Mouse (Mus musculus) layer of hippocampus, adult 9-11 months (tissue): Measurements from ENCODE around the gene Tgif2.
"Not testable (repeated sequence)": the region's sequence is repeated elsewhere in the genome, so short reads cannot be mapped to it uniquely, and the experiment has no call there.

ENCODE experiments used
- DNase-seq: peaks from one replicate; pipeline ENCODE4 v3.0.0; 2022

The Tgif2 gene

DNA sequence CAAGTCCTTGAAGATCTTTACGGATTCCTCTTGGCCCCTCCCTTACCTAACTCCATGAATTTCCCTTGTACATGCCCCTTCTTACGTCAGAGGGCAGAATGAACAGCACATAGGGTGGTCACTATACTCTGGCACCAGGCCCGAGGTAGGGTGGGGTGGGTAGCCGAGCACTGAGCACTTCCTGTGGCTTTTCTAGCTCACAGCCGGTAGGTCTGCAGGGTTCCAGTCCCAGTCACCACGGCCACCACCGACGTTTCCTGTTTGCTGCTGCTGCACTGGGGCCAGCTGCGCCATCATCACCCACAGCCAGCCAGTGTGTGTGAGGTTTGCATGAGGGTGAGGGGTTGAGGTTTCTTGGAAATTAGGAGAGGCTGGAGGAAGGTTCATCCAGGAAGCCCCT, 37.9 kb downstream of the Tgif2 start:
- no peak for DNase-seq

DNA sequence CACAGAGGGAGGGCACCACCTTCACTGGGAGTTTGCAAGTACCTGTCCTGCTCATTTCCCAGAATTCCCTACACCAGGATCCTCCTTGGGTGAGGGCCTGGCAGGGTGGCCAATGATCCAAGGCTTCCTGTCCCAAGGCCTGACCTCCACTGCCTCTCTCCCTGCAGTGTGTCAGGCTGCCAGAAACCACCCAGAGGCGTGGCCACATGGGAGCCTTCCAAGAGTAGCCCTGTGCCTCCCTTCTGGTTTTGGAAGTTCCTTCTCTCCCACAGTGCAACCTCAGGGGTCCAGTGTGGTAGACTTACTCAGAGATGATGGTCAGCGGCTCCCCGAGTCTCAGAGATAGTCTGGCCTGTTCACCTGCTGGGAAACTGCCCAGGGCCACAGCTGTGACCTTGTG, 39.7 kb downstream of the Tgif2 start:
- no peak for DNase-seq

DNA sequence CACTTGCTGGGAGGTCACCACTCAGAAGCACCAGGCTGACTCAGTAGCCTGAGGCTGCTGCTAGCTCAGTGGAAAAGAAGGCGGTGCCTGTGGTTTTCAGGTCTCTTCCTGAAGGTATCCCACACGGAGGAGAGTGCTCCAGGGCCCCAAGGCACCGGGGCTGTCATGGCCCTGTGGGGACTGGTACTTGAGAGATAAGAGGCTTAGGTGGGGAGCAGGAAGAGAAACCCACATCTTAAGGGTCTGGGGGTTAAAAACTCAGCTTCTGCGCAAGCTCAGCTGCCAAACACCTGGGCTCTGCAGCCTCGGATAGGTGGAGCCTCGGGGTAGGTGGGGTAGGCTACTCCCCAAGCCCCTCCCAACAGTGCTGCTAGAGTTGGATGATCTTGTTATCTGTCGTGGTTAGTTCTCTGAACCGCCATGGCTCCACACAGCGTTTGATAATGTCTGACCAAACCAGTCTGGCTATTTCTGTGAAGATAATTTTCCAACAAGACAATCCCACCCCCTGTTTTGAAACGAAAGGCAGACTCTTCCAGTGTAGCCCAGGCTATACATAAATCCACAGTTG, 42.7 kb downstream of the Tgif2 start:
- DNase-seq, result no peak

DNA sequence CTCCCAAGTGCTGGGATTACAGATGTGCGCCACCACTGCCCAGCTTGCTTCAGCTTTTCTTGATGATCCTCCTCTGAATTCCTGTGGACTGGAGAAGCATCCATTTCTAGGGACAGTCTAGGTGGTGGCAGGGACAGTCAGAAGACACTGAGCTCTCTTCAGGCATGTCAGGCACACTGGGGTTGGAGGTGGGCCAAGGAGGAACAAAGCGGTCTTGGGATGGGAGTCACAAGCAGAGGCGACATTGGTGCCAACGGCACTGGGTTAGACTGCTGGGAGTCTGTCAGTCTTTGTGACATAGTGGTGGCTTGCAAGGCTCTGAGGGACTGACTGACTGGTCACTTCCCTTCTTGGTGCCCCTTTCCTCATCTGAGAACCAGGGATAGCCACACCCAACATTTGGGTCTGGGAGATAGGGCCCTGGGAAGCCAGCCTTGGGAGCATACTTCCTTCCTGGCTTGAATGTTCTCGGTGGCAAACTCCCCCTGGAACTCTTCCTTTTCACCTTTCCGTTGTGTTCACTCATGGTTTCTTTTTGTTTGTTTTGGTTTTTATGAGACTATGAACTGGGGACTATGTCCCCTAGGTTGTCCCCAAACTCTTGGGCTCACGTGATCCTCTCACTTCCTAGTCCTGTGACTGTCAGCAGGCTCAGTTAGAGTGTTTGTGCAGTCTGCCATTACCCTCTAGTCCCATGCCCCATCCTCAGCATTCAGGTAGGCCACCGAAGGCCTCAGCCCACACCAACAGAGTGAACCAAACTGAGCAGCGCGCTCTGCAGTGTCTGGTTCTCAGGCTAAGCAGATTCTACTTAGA, 44.8 kb downstream of the Tgif2 start:
- no peak for DNase-seq

DNA sequence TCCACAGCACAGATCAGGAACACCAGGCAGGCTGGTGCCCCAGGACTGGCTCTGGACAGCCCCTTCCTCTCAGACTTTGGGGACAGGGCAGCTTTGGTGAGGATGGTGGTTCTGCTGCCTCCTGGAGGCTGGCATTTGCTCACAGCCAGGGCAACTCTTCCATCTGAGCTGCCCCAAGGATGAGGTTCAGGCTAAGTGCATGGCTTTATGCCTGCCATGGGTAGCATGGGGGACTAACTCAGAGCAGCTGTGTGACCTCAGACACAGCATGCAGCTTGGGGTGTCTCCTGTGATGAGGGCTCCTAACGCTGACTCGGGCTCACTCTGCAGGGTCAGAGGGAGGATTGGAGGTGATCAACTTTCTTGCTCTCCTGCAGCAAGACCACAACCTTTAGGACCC, 45.9 kb downstream of the Tgif2 start:
- not testable (repeated sequence) for DNase-seq

DNA sequence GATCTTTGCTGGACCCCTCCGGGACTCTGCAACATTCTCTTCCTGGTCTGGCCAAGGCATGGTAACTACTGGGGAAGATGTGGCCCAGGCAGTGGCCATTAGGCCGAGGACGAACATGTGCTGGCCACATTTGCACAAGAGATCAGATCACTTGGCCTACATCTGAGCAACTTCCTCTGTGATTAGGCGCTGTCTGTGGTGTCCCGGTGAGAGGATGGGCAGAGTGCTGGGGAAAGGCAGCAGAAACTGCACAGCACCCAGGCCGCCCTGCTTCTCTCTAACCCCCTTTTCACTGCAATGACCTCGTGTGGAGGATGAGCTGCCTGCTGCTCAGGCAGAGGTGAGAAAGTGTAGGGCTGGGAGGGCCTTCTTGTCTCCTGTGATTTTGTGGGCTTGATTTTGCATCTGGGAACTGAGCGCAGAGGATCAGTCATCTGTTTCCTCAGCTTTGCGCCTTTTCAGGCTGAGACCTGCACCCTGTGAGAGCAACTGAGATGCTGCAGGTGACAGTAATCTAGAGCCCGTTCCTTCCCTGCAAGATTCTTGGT, 46.4 kb downstream of the Tgif2 start:
- DNase-seq, result no peak

DNA sequence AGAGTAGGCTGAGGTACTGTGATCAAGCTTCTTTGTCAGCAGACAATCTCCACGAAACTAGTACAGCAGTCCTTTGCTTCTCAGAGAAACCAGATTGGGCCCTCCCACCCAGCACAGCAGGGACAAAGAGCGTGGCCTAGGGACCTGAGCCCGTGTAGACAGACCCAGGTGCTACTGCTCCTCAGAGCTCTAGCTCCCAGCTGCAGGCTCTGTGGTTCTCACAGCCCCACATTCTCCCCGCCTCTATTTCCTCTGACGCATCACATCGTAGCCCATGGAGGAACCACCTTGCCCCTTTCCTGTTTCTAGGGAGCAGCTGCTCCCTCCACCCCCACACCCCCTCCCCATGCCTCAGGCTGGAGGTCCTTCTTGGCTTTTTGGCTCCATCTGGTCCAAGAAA, 47.2 kb downstream of the Tgif2 start, which contains the start of gene Sla2:
Gene Sla2 (minus strand): TSS at position 176 of the 400 bp plus-strand sequence.
- no peak for DNase-seq

DNA sequence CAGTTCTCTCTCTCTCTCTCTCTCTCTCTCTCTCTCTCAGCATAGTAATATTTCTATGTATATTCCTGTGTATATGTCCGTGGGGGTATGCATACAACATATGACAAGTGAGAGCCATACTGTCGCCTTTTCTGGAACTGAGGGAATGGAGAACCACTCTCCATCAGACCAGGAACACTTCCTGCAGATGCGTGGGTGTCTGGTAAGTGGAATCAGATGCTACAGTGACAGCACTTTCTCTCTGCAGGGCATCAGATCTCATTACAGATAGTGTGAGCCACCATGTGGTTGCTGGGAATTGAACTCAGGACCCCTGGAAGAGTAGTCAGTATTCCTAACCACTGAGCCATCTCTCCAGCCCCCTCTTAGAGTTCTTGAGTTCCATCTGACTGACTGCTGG, 48.7 kb downstream of the Tgif2 start:
- no peak for DNase-seq

DNA sequence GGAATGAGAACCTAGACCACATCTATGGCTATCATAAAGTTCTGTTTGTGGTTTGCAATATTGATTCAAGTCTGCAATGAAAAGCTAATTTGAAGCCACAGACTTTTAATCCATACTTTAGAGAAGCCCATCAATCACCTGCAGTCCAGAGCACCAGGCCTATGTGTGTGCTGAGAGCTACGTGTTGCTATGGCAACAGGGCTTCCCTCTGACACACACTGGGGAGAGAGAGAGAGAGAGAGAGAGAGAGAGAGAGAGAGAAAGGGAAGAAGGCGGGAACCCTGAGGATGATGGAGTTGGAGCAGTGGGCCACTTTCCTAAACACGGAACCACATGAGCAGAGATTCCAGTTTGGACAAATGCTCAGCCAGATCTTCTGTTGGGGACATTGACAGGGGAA, 52.4 kb downstream of the Tgif2 start:
- no peak for DNase-seq

DNA sequence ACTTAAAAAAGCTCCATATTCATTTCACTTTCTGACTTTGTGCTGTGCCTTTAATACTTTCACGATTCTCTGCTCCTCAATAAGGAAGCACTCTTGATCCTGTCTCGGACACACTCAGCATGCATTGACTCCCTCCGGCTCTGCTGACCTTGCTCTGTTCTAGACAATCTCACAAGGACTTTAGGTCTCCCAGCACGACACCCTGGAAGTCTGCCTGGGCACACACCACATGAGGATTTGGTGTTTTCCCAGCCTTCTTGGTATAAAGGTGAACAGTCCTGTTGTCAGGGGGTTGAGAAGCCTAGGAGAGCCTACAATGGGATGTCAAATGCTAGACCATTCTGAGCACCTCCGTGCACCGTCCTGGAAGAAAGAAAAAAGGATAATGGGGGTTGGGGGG, 53.0 kb downstream of the Tgif2 start:
- DNase-seq, result no peak

DNA sequence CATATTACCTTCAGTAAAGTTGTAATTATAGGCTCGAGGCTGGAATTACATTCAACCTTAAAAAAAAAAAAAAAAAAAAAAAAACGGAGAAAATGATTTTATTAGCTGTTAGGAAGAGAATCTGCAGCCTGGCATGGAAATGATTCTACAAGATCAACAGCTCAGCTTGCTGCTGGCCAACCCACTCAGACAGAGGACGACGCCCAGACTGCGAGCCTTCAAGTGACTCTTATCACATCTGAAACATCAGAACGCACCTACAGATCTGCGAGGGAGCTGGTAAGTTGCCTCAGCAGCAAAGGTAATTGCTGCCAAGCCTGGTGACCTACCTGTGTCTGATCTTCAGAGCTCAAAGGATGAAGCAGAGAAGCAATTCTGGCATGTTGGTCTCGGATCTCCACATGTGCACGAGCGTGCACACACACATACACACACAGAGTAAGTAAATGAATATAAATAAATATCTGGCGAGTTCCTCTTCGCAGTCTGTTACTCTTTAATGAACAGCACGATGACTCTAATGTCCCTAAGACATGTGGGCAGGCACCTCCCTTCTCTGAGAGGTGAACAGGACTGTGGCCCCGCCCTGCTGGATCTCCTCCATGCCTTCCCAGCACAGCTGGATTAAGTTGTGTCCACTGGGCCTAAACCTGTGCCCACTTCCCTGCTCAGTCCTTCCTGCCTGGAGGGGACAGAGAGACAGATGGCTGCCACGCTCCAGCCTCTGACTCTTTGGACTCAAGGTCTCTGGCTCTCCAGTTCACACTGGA, 54.9 kb downstream of the Tgif2 start:
- DNase-seq, result no peak

DNA sequence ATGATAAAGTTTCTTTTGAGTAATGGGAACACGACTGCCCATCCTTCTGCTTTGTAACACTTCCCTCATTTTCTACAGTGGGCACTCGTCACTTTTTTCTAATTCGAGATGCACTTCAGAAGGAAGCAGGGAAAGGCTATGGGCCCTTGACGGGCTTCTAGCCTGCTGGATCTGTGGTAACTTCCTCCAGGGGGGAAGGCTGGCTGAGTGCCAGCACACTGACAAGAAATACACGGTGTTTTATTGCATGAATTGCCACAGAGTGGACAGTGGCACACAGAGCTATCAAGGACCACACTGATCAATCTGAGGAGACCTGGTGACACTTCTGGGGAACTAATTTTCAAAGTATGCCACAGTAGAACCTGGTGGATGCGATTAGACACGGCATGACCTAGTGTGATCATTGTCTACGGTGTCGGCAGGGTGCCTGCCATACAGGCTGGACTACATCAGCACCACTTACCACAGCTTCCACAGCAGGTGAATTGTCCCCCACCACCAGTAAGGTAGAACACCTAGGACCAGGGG, 56.6 kb downstream of the Tgif2 start:
- no peak for DNase-seq

DNA sequence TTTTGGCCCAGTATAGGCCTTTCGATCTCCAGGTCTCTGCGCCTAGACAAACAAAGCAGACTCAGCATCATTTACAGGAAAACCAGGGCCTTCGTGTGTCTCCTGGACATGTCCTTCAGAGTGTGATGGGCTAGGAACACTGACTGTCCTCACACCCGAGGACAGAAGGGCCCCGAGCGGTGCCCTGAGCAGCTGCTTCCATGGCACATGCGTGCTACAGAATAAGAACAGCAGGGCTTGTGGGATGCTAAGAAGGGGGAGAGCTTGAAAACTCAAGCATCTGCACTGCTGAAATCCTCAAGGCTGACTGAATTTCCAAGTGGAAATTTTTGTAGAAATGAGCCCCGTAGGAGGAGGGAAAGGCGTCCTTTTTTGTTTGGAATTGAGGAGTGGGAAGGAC, 57.2 kb downstream of the Tgif2 start:
- DNase-seq, result peak; percentile 42

DNA sequence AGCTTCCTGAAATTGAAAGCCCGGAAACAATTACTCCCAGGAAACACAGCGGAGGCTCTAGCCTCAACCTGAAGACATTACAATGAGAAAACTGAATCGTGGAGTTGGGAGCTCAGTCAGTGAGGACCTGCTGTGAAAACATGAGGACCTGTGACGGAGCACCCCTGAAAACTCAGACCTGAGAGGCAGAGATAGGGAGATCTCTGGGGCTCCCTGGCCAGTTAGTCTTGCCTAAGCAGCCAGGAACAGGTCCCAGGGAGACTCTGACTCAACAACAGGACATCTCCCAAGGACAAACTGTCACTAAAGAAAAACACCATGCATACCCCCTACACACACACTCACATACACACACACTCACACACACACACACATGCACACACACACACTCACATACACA, 58.6 kb downstream of the Tgif2 start:
- no peak for DNase-seq

DNA sequence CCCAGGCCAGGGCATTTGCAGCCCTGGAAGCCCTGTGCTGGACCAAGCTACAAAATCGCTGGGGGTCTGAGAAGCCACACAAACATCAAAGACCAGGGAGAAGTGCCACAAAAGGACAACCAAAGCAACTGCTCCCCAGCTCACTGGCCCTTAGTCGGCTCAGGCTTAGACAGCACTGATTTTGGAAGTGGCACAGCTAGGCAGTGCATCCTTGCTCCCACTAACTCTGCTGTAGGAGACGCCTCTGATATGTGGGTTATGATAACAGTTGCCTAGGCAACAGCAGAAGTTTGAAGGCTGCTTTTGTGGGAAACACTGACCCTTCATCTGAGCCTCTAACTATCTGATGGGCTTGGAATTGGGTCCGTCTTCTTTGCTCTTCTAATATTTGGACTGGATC, 59.4 kb downstream of the Tgif2 start:
- no peak for DNase-seq

DNA sequence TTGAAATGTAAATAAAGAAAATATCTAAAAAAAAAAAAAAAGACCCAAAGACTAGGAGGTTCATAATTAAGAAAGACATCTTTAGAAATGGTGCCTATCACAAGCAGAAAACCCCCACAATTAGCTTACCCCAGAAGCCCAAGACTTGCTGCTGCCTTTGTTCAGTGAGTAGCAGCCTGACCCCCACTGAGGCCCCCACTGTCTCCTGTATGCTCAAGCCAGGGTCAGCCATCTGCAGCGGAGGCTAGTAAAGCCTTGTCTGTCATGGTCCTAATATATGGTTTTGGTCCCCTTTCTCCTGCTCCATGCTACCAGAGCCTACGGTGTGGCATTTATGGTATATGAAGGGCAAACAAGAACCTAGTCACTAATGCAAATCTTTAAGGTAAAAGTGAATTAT, 61.5 kb downstream of the Tgif2 start:
- DNase-seq, result no peak

DNA sequence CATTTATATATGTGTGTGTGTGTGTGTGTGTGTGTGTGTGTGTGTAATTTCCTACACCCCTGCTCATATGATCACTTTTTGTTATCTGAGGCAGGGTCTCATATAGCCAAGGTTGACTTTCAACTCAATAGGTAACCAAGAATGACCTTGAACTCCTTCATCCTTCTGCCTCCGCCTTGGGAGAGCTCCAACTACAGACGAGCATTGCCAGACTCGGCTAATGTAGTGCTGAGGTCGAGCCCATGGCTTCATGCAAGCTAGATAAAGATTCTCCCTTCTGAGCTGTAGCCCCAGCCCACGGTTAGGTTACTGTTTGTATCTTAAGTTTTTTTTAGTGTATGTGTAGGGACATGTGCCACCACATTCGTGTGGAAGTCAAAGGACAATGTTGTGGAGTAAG, 62.1 kb downstream of the Tgif2 start:
- no peak for DNase-seq

DNA sequence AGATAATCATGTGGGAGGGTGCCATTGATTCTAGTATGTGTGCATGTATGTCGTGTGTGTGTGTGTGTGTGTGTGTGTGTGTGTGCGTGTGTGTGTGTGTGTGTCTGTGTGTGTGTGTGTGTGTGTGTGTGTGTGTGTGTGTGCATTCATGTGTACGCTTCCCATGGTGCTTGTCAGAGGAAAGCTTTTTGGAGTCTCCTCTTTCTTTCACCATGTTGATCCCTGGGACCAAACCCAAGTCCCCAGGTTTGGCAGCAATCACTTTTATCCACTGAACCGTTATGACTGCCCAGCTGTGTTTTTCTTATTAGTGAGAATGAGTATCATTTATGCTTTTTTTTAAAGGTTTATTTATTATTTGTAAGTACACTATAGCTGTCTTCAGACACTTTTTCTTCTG, 62.6 kb downstream of the Tgif2 start:
- not testable (repeated sequence) for DNase-seq

DNA sequence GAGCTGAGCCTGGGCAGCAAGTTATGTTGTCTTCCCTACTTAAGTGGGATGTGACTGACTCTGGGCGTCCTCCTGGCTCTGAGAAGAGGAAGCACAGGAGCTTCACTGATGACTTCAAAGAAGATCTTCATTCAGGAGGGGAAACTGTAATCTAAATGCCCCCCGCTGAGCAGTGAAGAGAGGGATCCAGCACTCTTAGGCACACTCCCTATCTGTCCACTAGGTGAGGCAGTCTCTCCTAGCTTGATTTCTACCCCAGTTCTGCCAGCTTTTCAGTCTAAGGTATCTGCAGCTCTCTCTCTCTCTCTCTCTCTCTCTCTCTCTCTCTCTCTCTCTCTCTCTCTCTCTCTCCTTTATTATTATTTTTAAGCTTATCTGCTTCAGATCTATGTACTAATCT, 63.6 kb downstream of the Tgif2 start:
- no peak for DNase-seq
